Mouse (Mus musculus): ENCODE results near the gene Dnase2b.

DNA sequence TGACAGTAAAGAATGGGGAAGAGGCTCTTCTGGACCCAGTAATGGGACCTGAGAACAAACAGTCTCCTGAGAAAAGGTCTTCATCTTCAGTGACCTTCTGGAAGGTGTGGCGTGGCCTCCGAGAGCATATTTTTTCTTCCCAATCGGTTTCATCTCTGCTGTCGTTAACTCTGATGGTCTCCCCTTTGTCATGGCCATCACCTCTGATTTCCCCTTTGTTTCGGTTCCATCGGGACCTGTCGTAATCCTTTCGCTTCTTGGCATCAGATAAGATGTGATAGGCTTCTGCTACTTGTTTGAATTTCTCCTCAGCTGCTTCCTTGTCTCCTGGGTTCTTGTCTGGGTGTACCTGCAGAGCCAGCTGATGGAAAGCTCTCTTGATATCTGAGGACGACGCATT, 35.3 kb upstream of the Dnase2b start:
- no peak for TF ChIP-seq GATA1 (IDR thresholded peaks at IDR 0.05; ENCODE audit: borderline replicate concordance, low read length)
- TF ChIP-seq FLI1 (IDR thresholded peaks at IDR 0.05; ENCODE audit: low read length): no peak
